Mouse (Mus musculus): Measurements from ENCODE around the gene Tmtc2.

Gene Tmtc2

GRCm38 (mm10) chr10:105495248-105495647, 79.0 kb downstream of the Tmtc2 start:
- DNase-seq, result no peak

GRCm38 (mm10) chr10:105492485-105492884, 81.8 kb downstream of the Tmtc2 start:
- no peak for DNase-seq

- DNase-seq, result no peak
Measured at GRCm38 (mm10) chr10:105490748-105491147, 83.5 kb downstream of the Tmtc2 start.

- DNase-seq, result peak; percentile 45
Measured at GRCm38 (mm10) chr10:105489970-105490735, 84.1 kb downstream of the Tmtc2 start.

GRCm38 (mm10) chr10:105486977-105487376, 87.3 kb downstream of the Tmtc2 start:
- DNase-seq, result no peak

GRCm38 (mm10) chr10:105484355-105485094, 89.7 kb downstream of the Tmtc2 start:
- DNase-seq, result peak; percentile 54

- no peak for DNase-seq
Measured at GRCm38 (mm10) chr10:105479771-105480170, 94.5 kb downstream of the Tmtc2 start.

GRCm38 (mm10) chr10:105477623-105478238, 96.5 kb downstream of the Tmtc2 start:
- no peak for DNase-seq

- no peak for DNase-seq
Measured at GRCm38 (mm10) chr10:105474162-105474830, 100.0 kb downstream of the Tmtc2 start.

GRCm38 (mm10) chr10:105464378-105464777, 109.9 kb downstream of the Tmtc2 start:
- no peak for DNase-seq

- no peak for DNase-seq
Measured at GRCm38 (mm10) chr10:105453441-105453840, 120.8 kb downstream of the Tmtc2 start.

- no peak for DNase-seq
Measured at GRCm38 (mm10) chr10:105447191-105447590, 127.1 kb downstream of the Tmtc2 start.

- no peak for DNase-seq
Measured at GRCm38 (mm10) chr10:105444309-105444708, 129.9 kb downstream of the Tmtc2 start.

- DNase-seq, result no peak
Measured at GRCm38 (mm10) chr10:105434879-105435278, 139.4 kb downstream of the Tmtc2 start.

GRCm38 (mm10) chr10:105430885-105431284, 143.4 kb downstream of the Tmtc2 start:
- peak; percentile 57 for DNase-seq

- DNase-seq, result peak; percentile 23
Measured at GRCm38 (mm10) chr10:105430232-105430631, 144.0 kb downstream of the Tmtc2 start.

GRCm38 (mm10) chr10:105428080-105428479, 146.2 kb downstream of the Tmtc2 start:
- DNase-seq, result no peak

GRCm38 (mm10) chr10:105427625-105428024, 146.6 kb downstream of the Tmtc2 start:
- DNase-seq, result peak; percentile 14

- DNase-seq, result no peak
Measured at GRCm38 (mm10) chr10:105425052-105425451, 149.2 kb downstream of the Tmtc2 start.

GRCm38 (mm10) chr10:105423187-105423586, 151.1 kb downstream of the Tmtc2 start:
- DNase-seq, result no peak

GRCm38 (mm10) chr10:105417845-105418383, 156.3 kb downstream of the Tmtc2 start:
- DNase-seq, result no peak

- DNase-seq, result no peak
Measured at GRCm38 (mm10) chr10:105416601-105417000, 157.7 kb downstream of the Tmtc2 start.

Data from embryo, embryonic 11 days (tissue).